Mouse (Mus musculus) yolk sac, embryonic 10.5 days (tissue): Measurements from ENCODE around the gene Paqr3.

ENCODE experiments used
- DNase-seq: peaks from one replicate; pipeline ENCODE4 v3.0.0-alpha.2; 2017; ENCODE audit warnings: low spot score

The Paqr3 gene

DNA sequence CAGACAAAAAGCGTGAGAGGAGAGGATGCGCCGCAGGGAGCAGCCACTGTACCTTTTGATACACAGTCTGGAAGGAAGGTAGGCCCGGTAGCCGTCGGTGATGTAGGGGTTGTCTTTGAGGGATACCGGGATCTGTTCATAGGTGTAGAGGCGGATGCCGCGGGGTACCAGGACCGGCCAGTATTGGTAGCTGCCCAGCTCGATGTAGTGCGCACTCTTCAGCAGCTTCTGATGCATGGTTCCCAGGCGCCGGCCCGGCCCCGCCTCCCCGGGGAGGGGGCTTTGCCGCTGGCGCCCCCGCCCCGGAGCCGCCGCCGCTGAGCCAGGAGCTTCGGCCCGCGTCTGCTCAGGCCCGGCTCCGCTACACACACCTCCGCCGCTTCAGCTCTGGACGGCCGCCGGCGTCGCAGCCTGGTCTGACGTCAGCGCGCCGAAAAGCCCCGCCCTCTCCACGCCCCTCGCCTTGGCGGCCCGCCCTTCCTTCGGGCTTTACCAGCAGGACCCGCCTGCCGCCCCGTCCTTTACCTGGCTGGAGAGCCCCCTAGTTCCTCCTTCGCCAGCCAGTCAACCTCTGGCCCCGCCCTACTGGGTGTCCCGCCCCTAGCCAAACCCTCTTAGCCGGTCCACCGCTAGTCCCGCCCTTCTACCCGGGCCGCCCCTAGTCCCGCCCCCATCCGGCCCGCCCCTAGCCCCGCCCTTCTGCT, at the start of gene Paqr3:
Paqr3 (minus strand) TSS at position 390 of the 704 bp plus-strand sequence.
- peak; percentile 98 for DNase-seq

DNA sequence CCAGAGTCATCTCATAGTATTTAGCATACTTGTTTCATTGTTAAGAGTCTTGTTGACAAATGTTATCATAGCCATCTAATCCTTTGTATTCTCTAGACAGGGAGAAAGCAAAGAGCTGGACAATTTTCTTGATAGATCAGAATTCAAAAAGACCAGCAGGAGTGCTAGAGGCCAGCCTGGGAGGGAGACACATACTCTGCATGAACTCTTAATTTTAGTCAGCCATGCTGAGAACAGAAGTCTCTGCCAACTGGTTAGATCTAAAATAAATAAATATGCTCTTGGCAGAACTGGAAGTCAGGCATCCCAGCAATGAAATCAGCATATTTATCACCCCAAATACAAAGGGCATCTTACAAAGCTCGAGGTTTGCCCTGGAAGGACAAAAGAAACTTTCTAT, 43.3 kb upstream of the Paqr3 start:
- DNase-seq, result no peak

DNA sequence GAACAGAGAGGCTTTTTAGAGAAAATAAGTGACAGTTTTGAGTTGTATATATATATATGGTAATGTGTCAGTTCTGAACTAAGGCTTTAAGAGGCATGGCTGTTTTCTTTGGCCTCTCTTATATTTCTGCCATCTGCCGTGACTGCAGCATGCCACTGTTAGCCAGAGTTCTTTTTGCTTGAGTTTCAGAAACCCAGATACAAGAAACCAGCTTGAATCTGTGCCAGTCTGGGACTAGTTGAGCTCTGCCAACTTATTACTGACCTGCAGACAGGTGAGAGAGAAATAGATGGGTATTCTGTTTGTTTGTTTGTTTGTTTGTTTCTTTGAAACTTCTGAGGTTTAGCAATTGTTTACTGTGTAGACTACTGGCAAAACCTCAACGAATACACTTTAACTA, 23.9 kb upstream of the Paqr3 start:
- no peak for DNase-seq

DNA sequence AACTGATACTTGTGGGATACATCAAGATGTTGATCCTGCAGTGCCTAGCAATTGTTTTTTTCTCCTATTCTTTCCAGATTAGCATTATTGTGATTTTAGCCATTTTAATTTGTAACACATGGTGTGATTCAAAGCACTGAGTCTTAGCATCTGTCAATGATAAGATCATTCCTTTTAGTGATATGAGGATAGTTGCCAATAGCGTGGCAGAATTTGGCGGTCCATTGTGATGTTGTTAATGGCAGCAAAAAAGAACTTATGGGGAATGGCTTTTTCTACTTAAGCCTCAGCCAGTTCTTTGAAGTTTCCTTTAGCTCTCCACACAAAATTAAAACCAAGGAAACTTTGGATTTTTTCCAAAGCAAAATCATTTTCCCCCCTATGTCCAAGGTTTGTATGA, 18.2 kb upstream of the Paqr3 start:
- DNase-seq, result no peak

DNA sequence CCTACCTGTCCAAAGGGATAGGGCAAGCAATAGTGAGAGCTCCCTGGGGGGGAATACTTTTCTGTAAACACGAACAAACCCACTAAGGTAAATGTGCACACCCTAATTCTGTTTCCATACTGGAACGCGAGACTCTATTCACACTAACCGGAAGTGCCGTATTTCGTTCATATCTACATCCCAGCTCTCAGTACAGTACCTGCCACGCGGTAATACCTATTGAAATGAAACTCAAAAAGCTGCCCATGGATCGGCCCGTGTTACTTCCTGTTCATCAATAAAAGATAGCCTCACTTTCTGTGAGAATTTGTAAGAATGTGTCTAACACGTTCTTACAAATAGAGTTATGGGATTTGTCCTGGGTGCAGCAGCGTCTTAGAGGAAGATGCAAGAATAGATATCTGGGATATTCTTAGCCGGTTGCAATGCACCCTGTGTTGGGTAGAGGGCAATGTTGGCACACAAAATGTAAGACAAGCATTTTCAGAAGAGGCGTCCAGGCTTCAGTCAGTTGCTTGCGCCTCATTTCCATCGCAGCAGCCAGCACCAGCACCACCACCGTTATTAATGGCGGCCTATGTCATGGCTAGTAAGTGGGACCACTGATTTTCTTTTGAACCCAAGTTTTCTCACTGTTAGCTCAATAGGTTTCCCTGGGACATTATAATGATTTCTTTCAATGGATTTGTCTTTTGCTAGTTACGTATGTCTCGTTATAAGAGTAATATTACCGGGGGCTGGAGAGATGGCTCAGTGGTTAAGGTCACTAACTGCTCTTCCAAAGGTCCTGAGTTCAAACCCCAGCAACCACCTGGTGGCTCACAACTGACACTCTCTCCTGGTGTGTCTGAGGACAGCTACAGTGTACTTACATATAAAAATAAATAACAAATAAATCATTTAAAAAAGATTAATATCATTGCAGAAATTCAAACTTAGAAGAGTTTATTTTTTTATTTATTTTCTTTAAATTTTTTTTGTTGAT, 17.1 kb upstream of the Paqr3 start:
- DNase-seq, result peak; percentile 27

DNA sequence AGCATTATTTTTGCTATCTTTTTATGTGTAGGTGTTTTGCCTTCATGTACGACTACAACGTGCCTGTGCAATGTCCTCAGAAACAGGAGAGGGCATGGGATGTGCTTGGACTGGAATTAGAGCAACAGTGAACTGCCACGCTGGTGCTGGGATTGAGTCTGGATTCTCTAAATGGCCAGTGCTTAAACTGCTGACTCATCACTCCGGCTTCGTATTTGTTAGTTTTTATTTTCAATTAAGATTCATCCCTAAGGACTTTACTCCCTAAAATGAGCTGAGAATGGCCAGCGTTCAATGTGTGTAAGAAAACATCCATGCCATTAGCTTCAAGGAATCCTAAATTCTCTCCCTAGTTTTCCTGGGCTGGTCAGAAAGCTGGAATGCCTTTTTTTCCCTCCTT, 15.9 kb upstream of the Paqr3 start:
- DNase-seq, result no peak

DNA sequence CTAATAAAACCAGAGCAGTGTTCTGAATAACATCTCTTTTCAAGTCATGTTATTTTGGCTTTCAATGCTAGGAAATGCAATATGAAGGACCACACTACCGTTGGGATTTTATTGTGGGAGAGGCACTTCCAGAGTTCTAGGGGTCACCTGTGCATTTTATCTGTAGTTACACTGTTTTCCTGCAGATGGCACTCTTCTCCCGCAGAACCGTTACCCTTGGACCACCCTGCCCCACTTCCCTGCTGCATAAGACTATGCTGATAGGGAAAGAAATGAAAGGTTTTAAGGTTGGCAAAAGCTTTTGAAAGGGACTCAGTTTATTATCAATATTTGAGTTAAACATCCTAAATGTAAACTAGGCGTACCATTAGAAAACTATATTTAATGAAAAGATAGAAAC, 14.6 kb upstream of the Paqr3 start:
- peak; percentile 33 for DNase-seq

DNA sequence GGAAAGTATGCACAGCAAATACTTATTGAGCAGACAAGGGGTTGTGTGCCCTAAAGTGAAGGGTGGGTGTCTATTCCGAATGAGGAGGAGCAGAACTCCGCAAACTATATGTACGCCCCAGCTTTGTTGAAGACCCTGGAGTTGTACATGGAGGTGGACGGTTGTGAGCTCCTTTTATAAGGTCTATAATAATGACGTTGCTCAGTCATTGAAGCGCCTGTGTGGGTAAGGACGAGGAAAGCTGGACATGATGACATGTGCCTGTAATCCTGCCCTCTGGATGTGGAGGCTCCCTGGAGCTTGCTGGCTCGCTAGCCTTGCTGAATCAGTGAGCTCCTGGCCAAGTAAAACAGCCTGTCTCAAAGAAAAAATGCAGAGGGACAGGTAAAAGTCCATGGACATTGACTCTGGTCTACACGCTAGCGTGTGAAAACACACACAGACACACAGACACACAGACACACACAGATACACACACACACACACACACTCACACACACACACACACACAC, 14.1 kb upstream of the Paqr3 start:
- no peak for DNase-seq

DNA sequence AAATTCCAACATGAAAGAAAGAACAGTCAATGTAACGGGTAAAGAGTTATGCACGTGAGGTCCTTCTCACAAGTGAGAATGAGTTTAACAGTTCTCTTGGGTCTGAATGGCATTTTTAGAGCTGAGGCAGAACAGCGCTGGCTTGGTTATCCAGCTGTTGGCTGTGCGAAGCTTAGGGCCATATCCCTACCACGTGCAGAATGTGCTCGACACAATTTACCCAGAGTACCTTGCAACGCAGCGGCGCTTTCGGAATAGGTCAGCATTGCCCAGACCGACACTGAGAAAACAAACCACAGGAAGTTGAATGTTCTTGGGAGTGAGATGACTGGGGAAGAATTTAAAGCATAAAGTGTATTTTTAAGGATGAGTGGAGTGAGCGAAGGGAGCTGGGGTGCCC, 13.6 kb upstream of the Paqr3 start:
- no peak for DNase-seq

DNA sequence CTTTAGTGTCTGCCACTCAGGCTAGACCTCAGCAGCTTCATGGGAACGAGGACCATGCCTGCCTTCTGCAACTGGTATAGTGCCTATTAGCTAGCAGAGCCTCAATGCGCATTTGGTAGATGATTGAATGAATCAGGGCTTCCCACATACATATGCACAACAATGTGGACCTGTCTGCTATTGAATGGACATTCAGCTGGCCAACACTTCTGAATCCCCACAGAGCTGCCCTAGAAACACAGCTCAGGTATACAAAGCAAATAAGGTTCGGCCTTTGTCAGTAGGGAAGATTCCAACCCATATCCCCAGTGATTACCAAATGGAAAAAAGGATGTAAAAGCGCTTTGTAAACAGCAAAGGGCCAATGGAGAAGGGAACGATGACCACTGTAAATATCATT, 699 bp downstream of the Paqr3 start:
- no peak for DNase-seq

DNA sequence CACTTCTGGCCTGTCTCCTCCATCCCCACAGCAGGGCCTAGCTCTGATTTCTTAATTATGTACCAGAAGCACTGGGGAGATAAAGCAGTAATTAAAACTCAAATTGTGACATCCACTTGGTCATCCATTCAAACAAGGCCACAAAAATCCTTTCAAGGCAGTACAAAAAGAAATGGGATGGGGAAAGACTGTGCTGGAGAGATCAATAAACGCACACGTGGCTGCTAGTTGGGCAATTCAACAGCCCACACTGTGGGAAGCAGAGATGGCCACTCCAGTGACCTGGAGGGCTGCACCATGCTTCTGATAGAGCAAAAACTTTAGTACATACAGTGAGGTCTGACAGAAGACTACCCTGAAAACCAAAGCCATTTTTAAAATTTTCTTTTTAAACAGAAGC, 1.3 kb downstream of the Paqr3 start:
- no peak for DNase-seq

DNA sequence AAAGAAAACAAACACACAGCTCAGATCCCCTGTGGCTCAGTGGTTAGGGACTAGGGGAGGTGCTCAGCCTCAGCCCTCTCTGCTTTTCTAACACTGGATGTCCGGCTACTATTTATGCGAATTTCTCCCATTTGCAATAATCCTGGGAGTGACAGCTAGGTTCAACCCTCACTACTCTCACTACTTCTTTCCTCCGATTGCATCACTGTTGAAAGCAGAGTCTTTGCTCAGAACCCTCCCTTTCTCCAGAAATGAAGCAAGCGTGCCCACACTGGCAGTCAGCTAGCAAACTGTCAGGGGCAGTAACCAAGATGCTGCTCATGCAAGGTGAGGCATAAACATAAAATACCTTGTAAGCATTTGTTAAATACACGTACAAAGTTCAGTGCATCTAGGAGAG, 3.1 kb downstream of the Paqr3 start:
- no peak for DNase-seq

DNA sequence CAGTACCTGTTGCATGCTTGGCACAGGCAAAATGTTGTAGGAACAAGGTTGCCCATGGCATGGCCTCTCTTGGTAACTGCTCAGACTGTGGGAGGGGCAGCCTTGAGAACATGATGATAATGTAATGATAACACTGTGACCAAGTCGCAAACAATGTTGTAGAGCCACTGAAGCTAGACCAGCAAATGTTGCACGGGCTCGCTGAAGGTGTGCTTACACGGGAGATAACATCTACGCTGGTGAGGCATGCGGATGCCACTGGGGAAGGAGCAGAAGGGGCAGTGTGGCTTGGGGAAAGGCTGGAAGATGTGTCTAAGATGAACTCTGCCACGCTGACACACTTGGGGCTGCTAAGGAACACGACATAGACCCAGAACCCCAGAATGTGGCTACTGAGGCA, 11.4 kb downstream of the Paqr3 start:
- no peak for DNase-seq

DNA sequence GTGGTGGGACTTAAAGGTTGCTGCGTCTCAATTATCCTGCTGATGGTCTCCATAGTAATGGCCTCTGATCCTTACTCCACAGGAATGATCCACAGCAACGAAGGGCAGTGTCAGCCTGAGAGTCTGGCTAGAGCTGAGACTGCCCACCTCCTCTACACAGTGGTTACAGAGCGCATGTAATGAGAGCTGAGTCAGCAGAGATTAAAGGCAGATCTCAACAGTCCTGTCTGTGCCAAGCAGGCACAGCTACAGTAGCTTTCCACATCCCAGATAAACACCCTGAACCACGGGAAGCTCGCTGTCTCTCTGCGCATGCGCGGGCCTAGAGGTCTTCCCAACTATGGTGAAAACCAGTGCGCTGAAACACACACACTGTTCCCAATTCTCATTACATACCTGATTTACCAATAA, 13.8 kb downstream of the Paqr3 start:
- DNase-seq, result no peak

DNA sequence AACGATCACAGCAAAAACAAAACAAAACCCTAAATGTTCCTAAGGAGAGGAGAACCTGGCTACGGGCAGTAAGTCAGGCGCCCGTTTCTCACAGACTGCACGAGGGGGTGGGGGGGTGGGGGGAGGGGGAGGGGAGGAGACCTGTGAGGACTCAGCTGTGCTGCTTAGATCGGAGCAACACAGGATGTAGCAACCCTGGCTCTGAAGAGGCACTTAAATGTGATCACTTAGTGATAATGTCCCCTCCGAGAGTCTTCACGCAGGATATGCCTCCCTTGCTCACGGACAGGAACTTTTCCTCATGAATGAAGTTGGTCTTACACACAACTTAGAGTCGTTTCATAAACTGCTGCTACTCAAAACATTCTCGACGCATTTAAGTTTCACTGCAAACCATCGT, 16.1 kb downstream of the Paqr3 start:
- no peak for DNase-seq

DNA sequence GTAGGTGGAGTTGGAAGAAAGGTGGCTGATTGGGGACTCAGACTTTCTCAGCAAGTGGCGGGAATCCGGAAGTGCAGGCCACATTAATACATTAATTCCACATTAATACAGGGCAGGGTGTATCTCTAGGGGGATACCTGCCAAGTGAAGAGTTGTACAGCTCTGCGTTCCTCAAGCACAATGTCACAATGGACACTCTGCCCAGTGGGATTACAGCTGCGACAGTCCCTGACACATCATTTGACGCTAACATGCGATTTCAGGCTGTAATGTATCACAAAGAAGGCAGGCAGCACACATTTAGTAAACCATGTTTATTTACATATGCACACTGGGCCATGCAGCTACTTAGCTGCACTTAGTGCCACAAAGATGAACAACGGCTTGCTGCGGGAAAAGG, 18.4 kb downstream of the Paqr3 start:
- no peak for DNase-seq

DNA sequence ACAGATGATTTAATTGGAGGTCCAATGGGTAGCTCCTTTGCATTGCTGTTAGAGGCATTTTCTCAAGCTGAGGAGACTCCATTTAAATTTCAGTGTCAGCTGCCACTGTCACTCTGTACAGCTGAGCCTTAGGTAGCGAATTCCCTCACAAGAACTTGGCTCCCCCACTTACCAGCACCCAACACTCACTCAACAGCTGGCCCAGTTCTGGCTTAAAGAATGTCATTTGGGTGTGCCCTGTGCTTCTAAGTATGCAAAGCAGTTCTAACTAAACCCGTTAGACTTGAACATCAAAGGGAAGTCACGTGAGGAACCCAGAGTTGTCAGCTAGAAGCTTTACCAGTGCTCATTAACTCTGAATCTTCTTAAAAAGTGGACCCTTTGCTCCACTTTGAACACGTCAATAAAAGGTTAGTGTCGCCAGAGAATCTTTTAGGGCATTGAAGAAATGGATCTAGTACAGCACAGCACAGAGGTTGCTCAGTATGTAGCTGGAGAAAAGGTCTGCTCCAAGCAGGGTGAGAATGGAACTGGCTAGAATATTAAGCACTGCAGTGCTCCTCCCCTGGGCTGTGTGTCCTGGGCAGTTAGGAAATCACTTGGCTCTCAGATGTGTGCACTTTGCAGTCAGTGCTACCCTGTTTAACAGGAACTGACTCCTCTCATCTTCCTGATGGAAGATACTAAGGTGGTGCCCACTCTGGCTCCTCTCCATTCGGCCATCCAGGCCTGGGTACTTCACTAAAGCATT, 21.2 kb downstream of the Paqr3 start:
- no peak for DNase-seq

DNA sequence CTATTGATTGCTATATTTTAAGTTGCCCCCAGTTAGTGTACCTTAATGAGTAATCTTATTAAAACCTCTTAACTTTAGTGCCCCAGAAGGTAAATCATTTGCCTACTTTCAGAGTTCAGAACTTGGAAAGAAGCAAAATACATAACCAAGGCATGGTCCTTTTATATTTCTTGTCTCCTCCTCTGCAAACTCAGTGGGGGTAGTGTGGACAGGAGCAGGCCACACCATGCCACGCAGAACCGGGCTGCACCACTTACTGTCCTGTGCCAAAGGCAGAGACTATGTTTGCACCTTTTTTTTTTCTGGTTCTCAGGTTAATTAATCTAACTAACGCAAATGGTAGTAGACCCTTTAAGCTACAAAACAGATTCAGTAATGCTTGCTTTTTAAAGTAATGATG, 22.0 kb downstream of the Paqr3 start:
- DNase-seq, result no peak

DNA sequence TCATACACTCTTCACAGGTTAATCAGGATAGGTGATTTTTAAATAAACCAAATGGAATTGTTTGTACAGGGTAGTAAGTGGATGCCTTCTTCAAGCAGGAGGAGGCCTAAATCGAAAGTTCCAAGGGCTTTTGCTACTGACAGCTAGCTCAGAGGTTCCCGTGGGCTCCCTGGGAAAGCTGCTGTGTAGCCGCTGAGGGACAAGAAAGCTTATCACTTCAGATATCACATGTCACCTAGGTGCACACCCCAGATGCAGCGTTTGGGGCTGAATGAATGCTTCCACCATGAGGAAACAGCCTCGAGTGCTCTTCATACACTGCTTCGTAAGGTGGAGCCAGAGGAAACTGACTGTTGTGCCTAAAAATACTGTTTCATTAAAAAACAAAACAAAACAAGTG, 23.2 kb downstream of the Paqr3 start:
- DNase-seq, result no peak

DNA sequence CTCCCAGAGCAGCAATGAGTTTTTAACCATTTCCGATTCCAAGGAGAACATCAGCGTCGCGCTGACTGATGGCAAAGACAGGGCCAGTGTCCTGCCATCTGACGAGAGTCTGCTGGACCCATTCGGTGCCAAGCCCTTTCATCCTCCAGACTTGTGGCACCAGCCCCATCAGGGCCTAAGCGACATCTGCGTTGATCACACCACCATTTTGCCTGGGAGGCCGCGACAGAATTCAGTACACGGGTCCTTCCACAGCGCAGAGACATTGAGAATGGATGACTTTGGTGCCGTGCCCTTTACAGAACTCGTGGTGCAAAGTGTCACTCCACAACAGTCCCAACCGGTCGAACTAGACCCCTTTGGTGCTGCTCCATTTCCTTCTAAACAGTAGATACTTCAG, 23.6 kb downstream of the Paqr3 start:
- no peak for DNase-seq

DNA sequence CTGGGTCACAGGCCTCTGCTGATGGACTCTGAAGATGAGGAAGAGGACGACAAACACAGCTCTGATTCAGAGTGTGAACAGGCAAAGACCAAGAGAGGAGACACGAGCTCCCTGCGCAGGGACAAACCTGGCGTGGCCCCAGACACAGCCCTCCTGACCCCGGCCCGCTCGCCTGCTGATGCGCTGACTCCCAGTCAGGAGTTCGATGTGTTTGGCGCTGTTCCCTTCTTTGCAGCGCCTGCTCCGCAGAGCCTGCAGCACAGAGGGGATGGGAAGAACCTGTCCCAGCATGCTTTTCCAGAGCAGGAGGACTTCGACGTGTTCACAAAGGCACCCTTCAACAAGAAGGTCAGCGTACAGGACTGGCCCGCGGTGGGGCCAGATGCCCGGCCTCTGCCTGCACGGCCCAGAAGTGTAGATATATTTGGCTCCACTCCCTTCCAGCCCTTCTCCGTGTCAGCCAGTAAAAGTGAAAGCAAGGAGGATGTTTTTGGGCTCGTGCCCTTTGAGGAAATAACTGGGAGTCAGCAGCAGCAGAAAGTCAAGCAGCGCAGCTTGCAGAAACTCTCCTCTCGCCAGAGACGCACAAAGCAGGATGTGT, 24.3 kb downstream of the Paqr3 start:
- no peak for DNase-seq

DNA sequence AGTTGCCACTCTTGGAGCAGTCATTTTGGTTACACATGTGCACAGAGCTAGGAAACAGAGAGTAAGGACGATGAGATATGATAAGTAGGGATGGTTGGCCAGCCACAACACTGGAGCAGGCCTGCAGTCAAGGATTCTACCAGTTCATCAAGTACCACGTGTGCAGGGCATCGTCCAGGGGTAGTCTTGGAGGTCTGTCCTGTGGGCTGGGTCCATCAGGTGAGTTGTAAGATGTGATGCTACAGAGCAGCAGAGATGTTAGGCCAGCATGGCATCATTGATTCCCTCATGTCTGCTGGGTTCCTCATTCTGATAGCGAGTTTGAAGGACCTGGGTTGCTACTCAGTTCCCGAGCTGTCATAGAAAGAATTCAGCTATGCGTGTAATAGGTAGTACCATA, 26.3 kb downstream of the Paqr3 start:
- no peak for DNase-seq
